Mouse (Mus musculus) CD4-positive, CD25-positive, alpha-beta regulatory T cell, adult 4 months (primary cell): ENCODE data around the gene Nwd2. TPM values are rescaled to one million over a fixed set of nuclear protein-coding genes. Genes with fewer than 3 reads are reported as not detected.

ENCODE experiments used
- ATAC-seq: one replicate; pipeline ENCODE4 v1.8.0; 2017
- polyA plus RNA-seq, 2 experiments: library from polyadenylated mRNA; unstranded; fragments of 100-300 nt; shearing (Covaris generic); gene quantifications; one replicate each; pipeline ENCODE4 v1.2.1; 2017

Gene Nwd2
- polyA plus RNA-seq, 2 experiments from 2014 or later = 0.05 TPM; not detected in 1

DNA sequence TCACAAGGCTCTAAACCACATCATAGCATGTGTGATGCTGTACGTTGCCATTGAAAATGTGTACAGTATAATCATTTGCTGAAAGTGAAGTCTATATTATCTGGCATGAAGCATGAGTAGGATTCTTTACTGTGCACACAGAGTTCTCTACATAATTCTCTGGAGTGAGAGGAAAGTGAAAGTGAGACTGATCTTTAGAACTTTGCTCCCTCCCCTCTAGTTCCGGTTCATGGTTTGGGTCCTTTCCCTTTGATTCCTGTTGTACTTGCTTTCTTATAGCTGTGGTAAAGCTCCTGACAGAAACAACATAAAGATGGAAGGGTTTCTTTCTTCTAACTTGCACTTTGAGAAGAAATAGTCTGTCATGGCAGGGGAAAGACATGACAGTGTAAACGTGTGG is 107.0 kb downstream of the Nwd2 start:
- peak; percentile 92 for ATAC-seq

GRCm38 (mm10) chr5:63765886-63766285 is 117.0 kb downstream of the Nwd2 start:
- ATAC-seq = no peak

GRCm38 (mm10) chr5:63766715-63767114 is 117.8 kb downstream of the Nwd2 start:
- peak; percentile 80 for ATAC-seq

DNA sequence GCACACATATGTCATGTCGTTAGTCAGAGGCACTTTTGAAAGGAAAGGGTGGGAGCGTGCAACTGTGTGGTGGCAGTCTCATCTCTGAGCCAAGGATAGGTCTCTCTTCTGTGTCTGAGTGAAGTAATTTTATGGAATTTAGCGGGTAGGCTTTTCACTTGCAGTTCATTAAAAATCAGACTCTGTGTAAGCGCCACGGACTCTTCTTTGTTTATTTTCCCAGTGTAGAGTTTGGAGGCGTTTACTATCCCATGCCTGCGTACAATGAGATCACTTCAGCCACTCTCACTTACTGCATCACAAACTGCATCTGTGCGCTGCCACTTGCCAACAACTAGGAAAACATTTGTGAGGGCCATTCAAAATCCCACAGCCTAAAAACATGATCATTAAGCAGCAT is 118.6 kb downstream of the Nwd2 start:
- no peak for ATAC-seq

GRCm38 (mm10) chr5:63768220-63768619 is 119.3 kb downstream of the Nwd2 start:
- ATAC-seq = no peak

GRCm38 (mm10) chr5:63772971-63773370 is 124.1 kb downstream of the Nwd2 start:
- ATAC-seq = no peak

DNA sequence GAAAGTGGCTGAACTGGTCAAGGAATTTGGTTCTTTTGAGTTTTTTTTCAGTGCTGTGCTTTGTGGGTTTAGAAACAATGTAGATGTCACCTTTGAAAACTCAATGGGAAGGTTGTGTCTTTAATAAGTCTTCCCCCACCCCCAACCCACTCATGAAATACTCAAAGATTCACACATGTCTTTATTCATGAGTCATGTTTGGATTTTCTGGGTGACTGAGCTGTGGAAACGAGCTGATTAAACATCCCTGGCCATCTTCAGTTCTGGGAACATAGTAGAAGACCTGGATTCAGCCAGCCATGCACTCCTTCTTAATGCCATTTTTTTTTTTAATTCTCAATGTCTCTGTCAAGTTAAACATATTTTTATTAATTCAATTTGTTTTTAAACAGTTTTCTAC is 124.7 kb downstream of the Nwd2 start:
- no peak for ATAC-seq

GRCm38 (mm10) chr5:63788156-63788826 is 139.4 kb downstream of the Nwd2 start:
- no peak for ATAC-seq

GRCm38 (mm10) chr5:63811819-63812508 is 163.1 kb downstream of the Nwd2 start, which contains the start of gene 0610040J01Rik:
Gene 0610040J01Rik, plus strand, starts transcription at chr5:63812363.
- no peak for ATAC-seq

- no peak for ATAC-seq
These were observed 163.6 kb downstream of the Nwd2 start for GRCm38 (mm10) chr5:63812509-63812865.

DNA sequence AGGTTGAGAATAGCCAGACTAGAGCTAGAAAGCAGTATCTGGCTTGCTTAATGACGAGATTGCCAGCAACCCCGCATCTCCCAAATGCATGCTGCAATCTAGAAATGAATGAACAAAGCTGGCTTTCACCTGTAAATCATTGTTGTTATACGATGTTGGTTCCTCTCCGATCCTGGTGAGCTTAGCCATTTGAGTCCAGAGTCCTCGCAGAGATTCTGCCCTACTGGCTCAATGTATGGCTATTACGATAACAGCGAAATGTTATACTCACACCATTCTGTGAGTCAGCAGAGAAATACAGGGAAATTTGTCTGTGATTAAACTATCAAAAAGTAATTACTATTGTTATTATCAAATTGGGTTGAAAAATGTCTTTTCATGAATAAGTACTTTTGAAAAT is 167.7 kb downstream of the Nwd2 start:
- ATAC-seq = no peak

DNA sequence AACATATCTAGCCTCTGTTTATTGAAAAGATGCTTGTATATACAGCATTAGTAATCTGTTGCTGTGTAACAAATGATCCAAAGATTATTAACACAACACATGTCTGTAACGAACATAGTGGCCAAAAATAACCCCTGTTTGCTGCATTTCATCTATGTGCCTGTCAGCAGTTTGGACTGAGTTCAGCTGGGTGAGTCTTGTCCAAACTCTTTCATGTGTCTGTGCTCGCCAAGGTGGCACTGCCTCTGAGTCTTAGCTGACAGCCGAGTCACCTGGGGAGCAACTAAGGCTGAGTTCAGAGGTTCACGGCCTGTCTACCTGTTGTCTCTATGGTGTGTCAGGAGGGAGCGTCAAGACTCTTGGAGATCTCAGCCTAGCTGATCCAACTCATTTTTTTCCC is 168.4 kb downstream of the Nwd2 start:
- ATAC-seq = no peak

DNA sequence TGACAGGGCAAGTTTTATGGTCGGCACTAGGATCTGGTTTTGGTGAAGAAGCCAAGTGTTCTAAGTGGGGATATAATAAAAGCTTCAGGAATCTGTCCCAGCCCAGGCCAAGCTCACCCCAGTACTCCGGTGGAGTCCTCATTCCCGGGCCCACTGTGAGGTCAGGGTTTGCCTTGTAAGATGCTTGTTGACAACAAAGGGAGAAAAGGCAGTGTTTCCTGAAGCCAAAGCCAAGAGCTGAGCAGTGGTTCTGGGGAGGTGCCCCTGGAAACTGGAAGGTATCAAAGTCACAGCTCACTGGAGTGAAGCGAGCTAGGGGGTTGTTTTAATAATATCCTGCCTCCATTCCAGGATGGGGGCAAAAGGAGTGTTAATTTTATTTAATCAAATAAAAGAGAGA is 170.1 kb downstream of the Nwd2 start:
- ATAC-seq = no peak

DNA sequence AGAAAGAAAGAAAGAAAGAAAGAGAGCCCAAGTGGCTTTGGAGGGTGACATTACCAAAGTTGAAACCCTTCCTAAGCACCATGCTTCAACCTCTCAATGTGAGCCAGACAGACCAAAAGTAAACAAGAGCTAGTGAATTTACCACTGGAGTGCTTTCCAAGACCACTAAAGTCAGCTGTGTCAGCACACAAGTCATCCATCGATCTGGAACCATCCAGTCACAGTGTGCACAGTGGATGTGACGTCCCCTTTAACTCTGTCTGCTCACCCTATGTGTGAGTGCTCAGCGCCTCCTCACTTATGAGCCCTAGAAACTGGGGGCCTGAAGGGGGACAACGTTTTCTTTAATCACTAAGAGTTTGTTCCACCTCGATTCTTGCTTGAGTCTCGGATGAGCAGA is 170.6 kb downstream of the Nwd2 start:
- ATAC-seq = no peak

GRCm38 (mm10) chr5:63821176-63821575 is 172.3 kb downstream of the Nwd2 start:
- ATAC-seq = no peak

DNA sequence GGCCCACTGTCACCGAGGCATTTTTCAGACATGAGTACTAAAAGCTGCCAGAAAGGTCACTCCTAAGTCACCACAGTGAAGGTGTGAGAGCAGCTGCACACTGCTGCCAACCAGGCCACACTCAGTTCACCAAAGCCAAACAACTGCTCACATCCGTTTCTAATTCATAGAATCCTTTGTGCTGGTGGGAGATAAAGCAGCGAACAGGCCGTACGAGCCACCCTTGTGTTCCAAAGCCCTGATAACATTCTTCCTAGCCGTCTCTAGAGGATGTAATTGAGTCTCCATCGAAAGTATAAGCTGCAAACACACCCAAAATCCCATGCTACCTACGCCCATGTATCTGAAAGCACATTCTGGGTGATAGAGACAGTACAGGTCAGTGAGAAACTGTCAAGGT is 173.0 kb downstream of the Nwd2 start:
- ATAC-seq = no peak

DNA sequence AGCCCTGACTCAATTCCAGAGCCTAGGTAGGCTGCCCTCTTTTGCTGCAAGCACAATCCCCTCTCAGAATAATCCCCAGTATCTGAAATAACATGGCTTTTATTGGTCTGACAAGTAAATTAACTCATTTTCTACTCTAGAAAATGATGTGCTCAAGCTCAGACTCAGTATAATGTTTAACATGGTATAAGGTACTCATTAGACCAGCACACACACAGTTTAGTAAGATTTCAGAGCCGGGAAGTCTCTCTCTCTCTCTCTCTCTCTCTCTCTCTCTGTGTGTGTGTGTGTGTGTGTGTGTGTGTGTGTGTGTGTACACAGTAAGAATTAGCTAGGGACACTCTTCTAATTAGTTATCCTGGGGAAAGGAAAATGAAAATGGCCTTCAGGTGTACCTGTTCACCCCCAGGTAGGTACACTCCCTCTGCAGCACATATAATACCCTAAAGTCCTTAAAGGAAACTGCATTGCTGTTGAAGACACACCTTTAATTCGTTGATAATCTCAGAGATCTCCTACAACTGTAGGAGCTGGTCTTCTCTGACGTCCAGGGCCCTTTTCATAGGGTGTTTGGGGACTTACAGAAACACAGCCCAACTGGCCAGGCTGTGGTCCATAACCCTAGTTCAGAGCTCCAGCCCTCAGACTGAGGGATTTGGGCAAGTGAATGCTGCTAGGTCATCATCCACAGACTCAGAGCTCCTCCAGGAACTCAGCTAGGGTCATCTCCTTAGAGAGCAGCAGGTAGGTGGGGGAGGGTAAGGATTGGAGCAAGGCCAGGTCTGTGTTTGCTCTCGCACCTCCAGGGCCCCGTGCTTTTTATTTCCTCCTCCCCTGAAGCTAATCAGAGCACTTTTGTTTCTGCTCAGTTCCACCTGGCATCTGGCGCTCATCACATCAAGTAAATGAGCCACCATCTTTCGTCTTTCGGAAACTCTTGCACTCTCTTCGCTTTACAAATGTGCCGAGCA is 174.7 kb downstream of the Nwd2 start:
- no peak for ATAC-seq

GRCm38 (mm10) chr5:63824599-63825350 is 175.9 kb downstream of the Nwd2 start:
- ATAC-seq = no peak

- ATAC-seq = no peak
These were observed 177.0 kb downstream of the Nwd2 start for GRCm38 (mm10) chr5:63825881-63826280.

DNA sequence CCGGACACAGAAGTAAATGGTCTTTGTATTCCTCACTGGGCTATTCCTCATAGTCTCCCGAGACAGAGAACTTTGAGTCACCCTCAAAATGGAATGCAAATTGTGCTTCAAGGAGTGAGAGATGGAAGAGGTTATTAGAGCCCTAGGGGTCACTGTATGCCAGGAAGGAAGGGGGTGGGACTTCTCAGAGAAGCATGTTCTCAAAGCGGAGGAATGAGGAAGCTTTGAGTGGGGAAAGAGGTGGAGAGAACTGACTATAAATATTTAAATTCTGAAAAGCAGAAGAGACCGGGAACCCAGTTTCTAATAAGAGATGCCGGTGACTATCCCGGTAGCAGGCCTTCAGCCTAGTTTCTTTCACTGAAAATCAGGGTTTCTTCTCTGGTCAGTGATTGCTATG is 178.1 kb downstream of the Nwd2 start:
- ATAC-seq = no peak

DNA sequence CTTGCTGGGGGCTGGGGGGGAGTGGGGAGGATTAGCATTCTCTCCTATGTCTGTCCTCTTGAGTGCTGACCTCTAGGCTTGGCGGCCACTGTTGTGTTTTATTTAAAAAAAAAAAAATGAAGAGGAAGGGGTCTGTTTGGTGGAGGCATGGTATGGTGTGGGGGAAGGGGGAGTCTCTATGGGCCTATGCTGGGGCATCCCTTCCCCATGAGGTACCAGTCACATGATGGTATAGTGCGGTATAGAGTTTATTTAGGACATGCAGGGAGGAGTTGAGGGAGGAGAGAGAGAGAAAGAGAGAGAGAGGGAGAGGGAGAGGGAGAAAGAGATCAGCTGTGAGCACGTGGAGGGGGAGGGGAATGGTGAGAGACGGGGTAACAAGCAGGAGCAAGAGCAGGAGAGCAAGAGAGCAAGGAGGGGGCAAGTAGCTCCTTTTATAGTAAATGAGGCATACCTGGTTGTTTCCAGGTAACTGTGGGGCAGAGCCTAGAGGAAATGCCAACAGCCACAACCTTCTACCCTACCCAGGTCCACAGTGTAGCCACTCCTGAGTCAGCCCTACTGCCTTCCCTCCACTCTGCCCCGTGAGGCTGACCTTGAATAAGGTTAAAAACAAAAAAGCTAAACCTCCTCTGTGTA is 178.6 kb downstream of the Nwd2 start:
- no peak for ATAC-seq
